Mouse (Mus musculus) hematopoietic stem cell, adult 5-6 weeks (primary cell): ENCODE measurements around the gene Hcrtr1. TPM values are rescaled to one million over a fixed set of nuclear protein-coding genes. Genes with fewer than 3 reads are reported as not detected.

Source experiments
- ATAC-seq, 2 experiments: fragments of 125-278 bp in 1 of 2; replicated peaks in 1 of 2; 2 replicates each; pipeline ENCODE4 v1.8.0; 2016 to 2017; ENCODE audit warnings: inconsistent platforms in 2 of 2, mild to moderate bottlenecking in 2 of 2, moderate number of reproducible peaks in 2 of 2, low read depth in 1 of 2, moderate TSS enrichment in 1 of 2; ENCODE audit not compliant: low FRiP score in 2 of 2, poor library complexity in 2 of 2, severe bottlenecking in 2 of 2, insufficient read depth in 1 of 2, low TSS enrichment in 1 of 2
- total RNA-seq: library from RNA; stranded (forward); fragments of 172-1452, 232-1000 nt; gene quantifications from 2 replicates; pipeline ENCODE4 v1.2.3, GENCODE M21; 2017

The Hcrtr1 gene
- not detected in 2 replicates for total RNA-seq

- ATAC-seq, result no peak
Observed at GRCm38 (mm10) chr4:130139214-130139492, at the start of gene Hcrtr1. TSS of gene Hcrtr1 (minus strand) at chr4:130139359.

- ATAC-seq, result peak; percentile 96 to 99
Observed at GRCm38 (mm10) chr4:130188806-130189297, 49.7 kb upstream of the Hcrtr1 start.

- ATAC-seq, result no peak
Observed at GRCm38 (mm10) chr4:130186891-130187290, 47.7 kb upstream of the Hcrtr1 start.

DNA sequence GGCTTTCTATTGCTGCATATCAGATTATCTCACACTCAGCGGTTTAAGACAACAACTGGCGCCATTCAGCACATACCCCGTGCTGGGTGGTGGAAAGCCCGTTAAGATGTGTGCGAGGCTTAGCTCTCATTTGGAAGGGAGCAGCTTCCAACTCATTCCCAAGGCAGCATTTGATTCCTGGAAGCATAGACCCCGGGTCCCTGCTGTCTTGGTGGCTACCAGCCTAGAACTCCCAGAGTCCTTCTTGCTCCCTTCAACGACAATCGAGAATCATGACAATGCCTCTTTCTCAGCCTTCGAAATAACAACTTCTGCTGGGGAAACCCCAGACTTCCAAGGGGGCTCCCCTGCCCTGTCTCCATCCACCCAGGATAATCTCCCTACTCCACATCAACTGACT lies 47.3 kb upstream of the Hcrtr1 start:
- ATAC-seq, result no peak

- ATAC-seq, result no peak
Observed at GRCm38 (mm10) chr4:130183879-130184278, 44.7 kb upstream of the Hcrtr1 start.

GRCm38 (mm10) chr4:130183023-130183422 lies 43.9 kb upstream of the Hcrtr1 start:
- ATAC-seq, result no peak

- no peak for ATAC-seq
Observed at GRCm38 (mm10) chr4:130181886-130182285, 42.7 kb upstream of the Hcrtr1 start.

DNA sequence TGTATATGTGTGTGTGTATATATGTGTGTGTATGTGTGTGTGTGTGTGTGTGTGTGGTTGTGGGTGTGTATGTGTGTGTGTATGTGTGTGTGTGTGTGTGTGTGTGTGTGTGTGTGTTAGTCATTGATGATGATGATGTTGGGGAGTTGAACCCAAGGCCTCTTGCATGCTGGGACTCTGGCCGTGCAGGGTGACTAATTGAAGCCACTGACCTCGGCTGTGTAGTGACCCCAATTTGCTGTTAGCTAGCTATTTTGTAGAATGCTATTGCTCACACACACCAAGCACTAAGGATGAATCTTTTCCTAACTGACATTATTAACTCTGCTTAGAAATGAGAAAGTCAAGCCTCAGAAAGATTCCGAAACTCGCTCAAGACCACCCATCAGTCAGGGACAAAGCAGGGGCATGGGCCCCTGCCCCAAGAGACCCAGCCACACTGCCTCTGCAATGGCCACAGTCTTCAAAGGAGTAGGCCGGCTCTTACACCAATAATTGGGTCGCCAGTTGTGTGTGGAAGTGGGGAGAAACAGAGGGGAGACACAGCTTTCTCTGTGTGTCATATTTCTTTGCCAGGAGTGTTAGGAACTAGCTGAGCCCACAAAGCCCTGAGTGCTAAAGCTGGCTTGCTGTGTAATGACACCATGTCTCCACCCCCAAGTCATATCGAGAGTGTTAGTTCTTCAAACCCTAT lies 41.9 kb upstream of the Hcrtr1 start:
- no peak for ATAC-seq

GRCm38 (mm10) chr4:130179876-130180275 lies 40.7 kb upstream of the Hcrtr1 start:
- no peak for ATAC-seq

- no peak for ATAC-seq
Observed at GRCm38 (mm10) chr4:130177536-130177935, 38.4 kb upstream of the Hcrtr1 start.

GRCm38 (mm10) chr4:130177087-130177486 lies 37.9 kb upstream of the Hcrtr1 start:
- ATAC-seq, result peak; percentile 23 to 39; a peak in 1 of 4 replicates

DNA sequence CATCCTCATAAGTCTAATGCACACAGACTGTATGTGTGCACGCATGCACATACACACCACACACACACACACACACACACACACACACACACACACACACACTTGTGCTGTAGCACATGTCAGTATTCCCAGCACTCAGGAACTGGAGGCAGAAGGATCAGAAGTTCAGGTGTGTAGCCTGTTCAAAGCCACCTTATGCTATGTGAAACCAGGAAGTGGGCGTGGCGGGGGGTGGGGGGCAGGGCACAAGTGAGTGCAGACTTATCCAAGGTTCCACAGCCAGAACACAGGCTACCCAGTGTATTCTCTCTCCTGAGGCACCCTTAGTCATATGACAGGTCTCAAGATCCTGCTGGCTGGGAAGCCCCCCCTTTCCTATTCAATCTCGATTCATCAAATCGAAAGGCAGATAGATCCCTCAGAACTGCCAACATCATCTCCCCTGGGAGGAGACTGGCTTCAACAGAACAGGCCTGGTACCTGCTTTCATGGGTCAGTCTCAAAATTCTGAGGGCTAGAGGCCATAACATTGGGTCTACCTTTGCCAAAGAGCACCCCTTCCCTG lies 37.1 kb upstream of the Hcrtr1 start:
- ATAC-seq, result no peak

DNA sequence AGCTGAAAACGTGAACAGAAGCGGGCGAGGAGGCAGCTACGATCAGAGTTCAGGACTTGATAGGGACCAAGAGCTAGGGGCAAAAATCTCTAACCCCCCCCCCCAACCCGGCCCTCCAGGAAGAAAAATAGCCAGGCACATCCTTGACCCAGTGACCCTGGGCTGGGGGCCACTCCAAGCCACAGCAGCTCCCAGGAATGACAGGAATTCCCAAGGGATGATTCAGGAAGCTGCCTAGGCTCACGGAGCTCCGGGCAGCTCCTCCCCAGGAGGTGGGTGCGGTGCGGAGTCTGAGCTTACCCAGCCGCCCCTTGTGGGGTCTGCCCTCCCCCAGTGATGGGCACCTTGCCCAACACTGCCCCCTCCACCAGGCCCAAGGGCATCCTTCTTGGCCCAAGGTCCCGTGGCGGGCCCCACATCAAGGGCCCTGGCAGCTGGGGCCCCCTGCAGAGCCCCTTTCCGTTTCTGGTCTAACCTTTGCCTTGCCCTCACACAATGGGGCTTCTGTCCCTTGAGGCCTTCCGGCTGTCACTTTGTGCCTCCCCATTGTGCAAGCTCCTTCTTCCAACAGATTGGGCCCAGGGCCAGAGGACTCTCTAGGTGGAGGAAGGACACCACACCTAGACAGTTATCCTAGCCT lies 36.0 kb upstream of the Hcrtr1 start, which contains the start of gene Tinagl1:
Tinagl1 (minus strand) TSS at position 51 of the 640 bp plus-strand sequence.
- peak; percentile 2 to 38; a peak in 2 of 4 replicates for ATAC-seq

DNA sequence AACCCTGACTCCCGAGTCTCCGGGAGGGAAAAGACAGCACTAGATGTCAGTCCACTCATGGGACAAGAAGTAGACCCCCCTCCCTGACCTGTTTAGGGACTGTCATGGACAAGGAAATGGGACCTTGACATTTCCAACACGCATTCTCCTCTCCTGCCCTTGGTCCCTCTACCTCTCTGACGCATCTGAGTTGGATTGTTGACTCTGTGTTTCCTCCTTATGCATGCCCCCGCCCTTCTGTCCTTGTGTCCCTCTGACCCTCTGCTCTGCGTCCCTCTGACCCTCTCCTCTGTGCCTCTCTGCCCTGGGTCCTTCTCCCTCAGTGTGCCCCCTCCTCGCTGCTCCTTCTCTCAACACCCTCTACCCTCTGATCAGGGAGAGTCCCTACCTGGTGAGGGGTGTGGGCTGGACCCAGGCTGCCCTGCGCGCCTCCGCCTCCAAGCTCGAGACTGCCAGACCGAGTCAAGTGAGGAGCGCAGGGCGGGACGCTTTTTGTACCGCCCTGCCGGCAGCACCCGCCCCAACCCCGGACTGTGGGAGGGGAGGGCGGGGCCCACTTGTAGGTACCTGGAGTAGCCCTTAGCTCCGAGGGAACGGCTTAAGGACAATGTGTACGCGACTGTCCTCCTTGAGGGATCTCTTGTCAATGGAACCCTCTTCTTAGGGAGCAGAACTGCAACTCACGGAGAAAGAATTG lies 35.3 kb upstream of the Hcrtr1 start:
- peak; percentile 68 to 73 for ATAC-seq

DNA sequence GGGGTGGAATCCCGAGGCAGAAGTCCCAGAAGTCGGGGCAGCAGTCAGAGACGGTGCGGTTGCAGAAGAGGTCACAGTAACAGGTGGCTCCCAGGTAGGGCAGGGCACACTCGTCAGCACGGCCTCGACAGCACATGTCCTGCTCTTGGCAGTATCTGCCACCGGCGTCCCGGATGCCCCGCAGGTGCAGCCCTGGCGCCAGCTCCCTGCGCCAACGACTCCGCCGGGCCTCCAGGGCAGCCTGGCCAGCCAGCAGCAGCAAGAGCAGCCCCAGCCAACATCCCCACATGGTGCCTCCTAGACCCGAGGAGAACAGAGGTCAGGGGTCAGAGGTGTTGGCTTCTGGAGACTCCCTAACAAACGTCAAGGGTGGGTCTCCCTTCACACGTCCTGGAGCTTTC lies 34.8 kb upstream of the Hcrtr1 start:
- no peak for ATAC-seq

GRCm38 (mm10) chr4:130173060-130173822 lies 34.1 kb upstream of the Hcrtr1 start:
- 0 out of 4 replicates have a peak, but pooled peaks of 1 of the 2 experiments have one; percentile 19 for ATAC-seq
